Mouse (Mus musculus) left cerebral cortex, adult 11 months (tissue): ENCODE data around the gene Hist1h2ba.

Experiments
- DNase-seq: peaks from one replicate; pipeline ENCODE4 v3.0.0; 2022; ENCODE audit warnings: low spot score

The Hist1h2ba gene

GRCm38 (mm10) chr13:23933421-23934210 is at the start of gene Hist1h2ba:
Gene Hist1h2ba, minus strand, starts transcription at chr13:23934156.
- no peak for DNase-seq

GRCm38 (mm10) chr13:23972271-23972670 is 38.3 kb upstream of the Hist1h2ba start:
- no peak for DNase-seq

GRCm38 (mm10) chr13:23971870-23972269 is 37.9 kb upstream of the Hist1h2ba start:
- no peak for DNase-seq

- no peak for DNase-seq
These were observed 31.0 kb upstream of the Hist1h2ba start for GRCm38 (mm10) chr13:23964909-23965308.

GRCm38 (mm10) chr13:23959776-23960175 is 25.8 kb upstream of the Hist1h2ba start:
- no peak for DNase-seq

- no peak for DNase-seq
These were observed 17.0 kb upstream of the Hist1h2ba start for GRCm38 (mm10) chr13:23950928-23951327.

- DNase-seq = peak; percentile 17
These were observed 15.7 kb upstream of the Hist1h2ba start for GRCm38 (mm10) chr13:23949484-23950246.

GRCm38 (mm10) chr13:23946254-23946653 is 12.3 kb upstream of the Hist1h2ba start:
- no peak for DNase-seq

- DNase-seq = no peak
These were observed 8.9 kb upstream of the Hist1h2ba start for GRCm38 (mm10) chr13:23942861-23943260.

GRCm38 (mm10) chr13:23940291-23940690 is 6.3 kb upstream of the Hist1h2ba start:
- DNase-seq = no peak

- no peak for DNase-seq
These were observed 4.7 kb upstream of the Hist1h2ba start for GRCm38 (mm10) chr13:23938699-23939098.

GRCm38 (mm10) chr13:23934211-23934520 is 210 bp upstream of the Hist1h2ba start, which contains the start of gene Hist1h2aa:
Gene Hist1h2aa, plus strand, starts transcription at chr13:23934462.
- DNase-seq = no peak

- DNase-seq = no peak
These were observed 3.1 kb downstream of the Hist1h2ba start for GRCm38 (mm10) chr13:23930904-23931303.

GRCm38 (mm10) chr13:23930461-23930860 is 3.5 kb downstream of the Hist1h2ba start:
- no peak for DNase-seq

GRCm38 (mm10) chr13:23928637-23929036 is 5.3 kb downstream of the Hist1h2ba start:
- no peak for DNase-seq

- no peak for DNase-seq
These were observed 8.2 kb downstream of the Hist1h2ba start for GRCm38 (mm10) chr13:23925792-23926191.

- no peak for DNase-seq
These were observed 16.3 kb downstream of the Hist1h2ba start for GRCm38 (mm10) chr13:23917674-23918073.

- no peak for DNase-seq
These were observed 17.8 kb downstream of the Hist1h2ba start for GRCm38 (mm10) chr13:23916132-23916531.

- DNase-seq = no peak
These were observed 19.4 kb downstream of the Hist1h2ba start, which contains the start of gene Slc17a4 for GRCm38 (mm10) chr13:23914376-23915167. Gene Slc17a4, minus strand, starts transcription at chr13:23915009.

GRCm38 (mm10) chr13:23913791-23914306 is 20.1 kb downstream of the Hist1h2ba start:
- DNase-seq = no peak

- DNase-seq = no peak
These were observed 22.6 kb downstream of the Hist1h2ba start for GRCm38 (mm10) chr13:23911335-23911734.

GRCm38 (mm10) chr13:23910121-23910520 is 23.8 kb downstream of the Hist1h2ba start:
- DNase-seq = no peak
